Mouse (Mus musculus): ENCODE results near the gene Epn3. TPM values are rescaled to one million over a fixed set of nuclear protein-coding genes. Genes with fewer than 3 reads are reported as not detected.

Epn3 gene
- polyA plus RNA-seq, 1 experiment = 0.53 TPM

GRCm38 (mm10) chr11:94441752-94442151, 58.0 kb downstream of the Epn3 start:
- no peak overlapping the region for H3K27ac ChIP-seq (ENCODE audit: insufficient read depth, low read length)
- no peak overlapping the region for H3K4me3 ChIP-seq (ENCODE audit: insufficient read depth, low read length)
- TF ChIP-seq CTCF (IDR thresholded peaks at IDR 0.05; ENCODE audit: borderline replicate concordance, insufficient read depth, low read length) (no peak), POLR2A (IDR thresholded peaks at IDR 0.05; ENCODE audit: low read depth, low read length) (no peak)
- no peaks in the 10 kb centered on the region for H3K4me1 ChIP-seq (ENCODE audit: control insufficient read depth, insufficient read depth, low read length)

DNA sequence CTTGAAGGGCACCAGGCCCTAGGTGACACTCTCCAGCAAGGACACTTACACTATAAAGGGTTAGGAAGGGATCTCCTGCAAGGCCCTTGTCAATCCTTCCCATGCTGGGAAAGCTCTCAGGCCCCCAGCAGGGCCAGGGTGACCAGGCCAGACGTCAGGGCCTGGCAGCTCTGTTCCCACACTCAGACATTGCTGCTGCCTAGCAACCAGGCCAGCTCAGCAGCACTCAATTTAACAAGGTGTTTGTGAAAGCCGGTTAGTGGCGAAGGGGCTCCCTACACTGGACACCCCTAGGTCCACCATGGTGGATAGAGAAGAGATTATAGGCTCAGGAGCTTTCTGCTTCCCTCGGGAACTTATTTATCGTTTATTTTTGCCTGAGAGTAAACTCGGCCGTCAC, 58.7 kb downstream of the Epn3 start:
- no peaks in the 10 kb centered on the region for H3K4me1 ChIP-seq (ENCODE audit: control insufficient read depth, insufficient read depth, low read length)
- TF ChIP-seq CTCF (IDR thresholded peaks at IDR 0.05; ENCODE audit: borderline replicate concordance, insufficient read depth, low read length) (no peak), POLR2A (IDR thresholded peaks at IDR 0.05; ENCODE audit: low read depth, low read length) (no peak)
- H3K4me3 ChIP-seq (ENCODE audit: insufficient read depth, low read length) = no peak overlapping the region
- H3K27ac ChIP-seq (ENCODE audit: insufficient read depth, low read length) = no peak overlapping the region

- Histone ChIP-seq H3K4me3 (ENCODE audit: insufficient read depth, low read length) (no peak overlapping the region), H3K27ac (ENCODE audit: insufficient read depth, low read length) (no peak overlapping the region), H3K4me1 (ENCODE audit: control insufficient read depth, insufficient read depth, low read length) (no peaks in the 10 kb centered on the region)
- no peak for TF ChIP-seq POLR2A (IDR thresholded peaks at IDR 0.05; ENCODE audit: low read depth, low read length)
- TF ChIP-seq CTCF (IDR thresholded peaks at IDR 0.05; ENCODE audit: borderline replicate concordance, insufficient read depth, low read length) = no peak
Observed at GRCm38 (mm10) chr11:94440421-94440820, 59.4 kb downstream of the Epn3 start.

Other genes with a start within 250 kb of the Epn3 start
- not detected in 2 replicates for gene Gm21885, start 218.1 kb downstream of the Epn3 start, polyA plus RNA-seq (2011; ENCODE audit: insufficient read length, low read depth, missing spikeins)
- gene Luc7l3, start 178.0 kb downstream of the Epn3 start, polyA plus RNA-seq (2011; ENCODE audit: insufficient read length, low read depth, missing spikeins) = 75.7 and 88.2 TPM in 2 replicates
- gene Ankrd40, start 172.0 kb downstream of the Epn3 start, polyA plus RNA-seq (2011; ENCODE audit: insufficient read length, low read depth, missing spikeins) = 79.0 and 83.8 TPM in 2 replicates
- gene Abcc3, start 107.0 kb downstream of the Epn3 start, polyA plus RNA-seq (2011; ENCODE audit: insufficient read length, low read depth, missing spikeins) = 1.9 and 3.0 TPM in 2 replicates
- gene Cacna1g, start 25.8 kb downstream of the Epn3 start, polyA plus RNA-seq (2011; ENCODE audit: insufficient read length, low read depth, missing spikeins) = 31.7 and 38.9 TPM in 2 replicates
- gene Spata20, start 13.8 kb downstream of the Epn3 start, polyA plus RNA-seq (2011; ENCODE audit: insufficient read length, low read depth, missing spikeins) = not detected in 2 replicates
- 1.6 and 2.0 TPM in 2 replicates for gene Mycbpap, start 21.8 kb upstream of the Epn3 start, polyA plus RNA-seq (2011; ENCODE audit: insufficient read length, low read depth, missing spikeins)
- gene Rsad1, start 49.3 kb upstream of the Epn3 start, polyA plus RNA-seq (2011; ENCODE audit: insufficient read length, low read depth, missing spikeins) = 4.1 and 5.5 TPM in 2 replicates
- not detected in 2 replicates for gene Chad, start 65.1 kb upstream of the Epn3 start, polyA plus RNA-seq (2011; ENCODE audit: insufficient read length, low read depth, missing spikeins)
- gene Acsf2, start 101.9 kb upstream of the Epn3 start, polyA plus RNA-seq (2011; ENCODE audit: insufficient read length, low read depth, missing spikeins) = 13.8 and 19.4 TPM in 2 replicates
- 227 and 243 TPM in 2 replicates for gene Lrrc59, start 129.8 kb upstream of the Epn3 start, polyA plus RNA-seq (2011; ENCODE audit: insufficient read length, low read depth, missing spikeins)
- 49.9 and 52.0 TPM in 2 replicates for gene Mrpl27, start 153.8 kb upstream of the Epn3 start, polyA plus RNA-seq (2011; ENCODE audit: insufficient read length, low read depth, missing spikeins)
- 8.1 and 8.9 TPM in 2 replicates for gene Eme1, start 154.0 kb upstream of the Epn3 start, polyA plus RNA-seq (2011; ENCODE audit: insufficient read length, low read depth, missing spikeins)
- 12.9 and 16.4 TPM in 2 replicates for gene Xylt2, start 177.5 kb upstream of the Epn3 start, polyA plus RNA-seq (2011; ENCODE audit: insufficient read length, low read depth, missing spikeins)
- gene Gm11541, start 204.5 kb upstream of the Epn3 start, polyA plus RNA-seq (2011; ENCODE audit: insufficient read length, low read depth, missing spikeins) = not detected in 2 replicates
- not detected in 2 replicates for gene Cdc34b, start 241.8 kb upstream of the Epn3 start, polyA plus RNA-seq (2011; ENCODE audit: insufficient read length, low read depth, missing spikeins)

Measured in embryonic fibroblast, embryonic 13.5 days (primary cell).